Mouse (Mus musculus) thymus, postnatal 25 days (tissue): ENCODE measurements around the gene Crip3.

ENCODE experiments used
- DNase-seq: peaks from one replicate; pipeline ENCODE4 v3.0.0; 2022

Crip3 gene

GRCm38 (mm10) chr17:46428761-46429414, at the start of gene Crip3:
TSS of gene Crip3 (plus strand) at chr17:46428926.
- DNase-seq: no peak

- peak; percentile 100 for DNase-seq
Measured at GRCm38 (mm10) chr17:46383294-46384060, 45.2 kb upstream of the Crip3 start, which contains the start of gene Zfp318. TSS of gene Zfp318 (plus strand) at chr17:46383731.

GRCm38 (mm10) chr17:46384061-46384801, 44.5 kb upstream of the Crip3 start:
- DNase-seq: peak; percentile 38

- DNase-seq: no peak
Measured at GRCm38 (mm10) chr17:46388200-46388599, 40.5 kb upstream of the Crip3 start.

- DNase-seq: peak; percentile 42
Measured at GRCm38 (mm10) chr17:46393012-46393411, 35.7 kb upstream of the Crip3 start.

- DNase-seq: no peak
Measured at GRCm38 (mm10) chr17:46394631-46395030, 34.1 kb upstream of the Crip3 start.

GRCm38 (mm10) chr17:46408478-46408877, 20.2 kb upstream of the Crip3 start:
- DNase-seq: no peak

GRCm38 (mm10) chr17:46418628-46419027, 10.1 kb upstream of the Crip3 start:
- no peak for DNase-seq

- no peak for DNase-seq
Measured at GRCm38 (mm10) chr17:46419717-46420116, 9.0 kb upstream of the Crip3 start.

- no peak for DNase-seq
Measured at GRCm38 (mm10) chr17:46426496-46426895, 2.2 kb upstream of the Crip3 start.

GRCm38 (mm10) chr17:46433627-46434026, 4.9 kb downstream of the Crip3 start:
- DNase-seq: no peak

- peak; percentile 28 for DNase-seq
Measured at GRCm38 (mm10) chr17:46436672-46437366, 8.1 kb downstream of the Crip3 start.

- no peak for DNase-seq
Measured at GRCm38 (mm10) chr17:46438298-46438873, 9.7 kb downstream of the Crip3 start, which contains the start of gene Slc22a7. TSS of gene Slc22a7 (minus strand) at chr17:46438457.

GRCm38 (mm10) chr17:46439176-46439575, 10.4 kb downstream of the Crip3 start:
- DNase-seq: no peak

- DNase-seq: no peak
Measured at GRCm38 (mm10) chr17:46444839-46445579, 16.3 kb downstream of the Crip3 start.

- DNase-seq: no peak
Measured at GRCm38 (mm10) chr17:46446264-46446663, 17.5 kb downstream of the Crip3 start.

- DNase-seq: no peak
Measured at GRCm38 (mm10) chr17:46452683-46453082, 24.0 kb downstream of the Crip3 start.

GRCm38 (mm10) chr17:46453302-46453948, 24.7 kb downstream of the Crip3 start:
- no peak for DNase-seq

- no peak for DNase-seq
Measured at GRCm38 (mm10) chr17:46453970-46454411, 25.3 kb downstream of the Crip3 start.

GRCm38 (mm10) chr17:46454539-46454938, 25.8 kb downstream of the Crip3 start:
- no peak for DNase-seq

GRCm38 (mm10) chr17:46455110-46455691, 26.5 kb downstream of the Crip3 start:
- DNase-seq: peak; percentile 26
